Mouse (Mus musculus) mouse trophoblast stem cell (cell line): ENCODE results near the gene St3gal3.

ENCODE experiments used
- in situ Hi-C, 2 experiments: fragments of 300-500 bp; cut with MseI, MboI; formaldehyde crosslinking; loops; 2 replicates in 1 of 2; 3 replicates in 1 of 2; pipeline ENCODE4 v1.15.1; 2025

The St3gal3 gene

GRCm38 (mm10) chr4:118090449-118090848 is 44.3 kb downstream of the St3gal3 start:
- in situ Hi-C loops = no loop called here

GRCm38 (mm10) chr4:118089939-118090338 is 44.8 kb downstream of the St3gal3 start:
- in situ Hi-C loops = loop anchor here (5.0 to 10.0 kb wide), 3 partner anchors 163 to 255 kb away; partner anchors contain the start of genes Artn (in 2 of the 2) and Slc6a9 (in 1 of the 2)

DNA sequence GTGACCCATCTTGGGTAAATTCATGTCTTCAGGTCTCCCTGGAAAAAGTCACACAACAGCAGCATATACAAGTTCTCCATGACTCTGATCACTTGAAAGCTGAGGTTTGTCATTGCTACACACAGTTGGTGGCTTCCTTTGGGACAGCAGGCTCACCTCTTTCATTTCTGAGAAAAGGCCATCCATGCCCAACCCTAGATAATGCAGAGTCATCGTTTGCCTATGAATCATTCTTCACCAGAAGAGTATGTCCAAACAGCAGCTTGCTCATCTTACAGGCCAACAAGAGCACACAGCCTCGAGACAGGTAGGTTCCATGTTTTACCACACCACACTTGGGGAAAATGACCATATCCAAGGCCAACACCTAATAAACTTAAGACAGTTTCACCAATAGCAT is 45.9 kb downstream of the St3gal3 start:
- in situ Hi-C loops = loop anchor here (5.0 to 10.0 kb wide), 3 partner anchors 161 to 254 kb away; partner anchors contain the start of genes Artn (in 2 of the 2) and Slc6a9 (in 1 of the 2)

- in situ Hi-C loops = loop anchor here (5.0 to 10.0 kb wide), 3 partner anchors 158 to 250 kb away; partner anchors contain the start of genes Artn (in 2 of the 2) and Slc6a9 (in 1 of the 2)
Observed at GRCm38 (mm10) chr4:118085025-118085424, 49.7 kb downstream of the St3gal3 start.

DNA sequence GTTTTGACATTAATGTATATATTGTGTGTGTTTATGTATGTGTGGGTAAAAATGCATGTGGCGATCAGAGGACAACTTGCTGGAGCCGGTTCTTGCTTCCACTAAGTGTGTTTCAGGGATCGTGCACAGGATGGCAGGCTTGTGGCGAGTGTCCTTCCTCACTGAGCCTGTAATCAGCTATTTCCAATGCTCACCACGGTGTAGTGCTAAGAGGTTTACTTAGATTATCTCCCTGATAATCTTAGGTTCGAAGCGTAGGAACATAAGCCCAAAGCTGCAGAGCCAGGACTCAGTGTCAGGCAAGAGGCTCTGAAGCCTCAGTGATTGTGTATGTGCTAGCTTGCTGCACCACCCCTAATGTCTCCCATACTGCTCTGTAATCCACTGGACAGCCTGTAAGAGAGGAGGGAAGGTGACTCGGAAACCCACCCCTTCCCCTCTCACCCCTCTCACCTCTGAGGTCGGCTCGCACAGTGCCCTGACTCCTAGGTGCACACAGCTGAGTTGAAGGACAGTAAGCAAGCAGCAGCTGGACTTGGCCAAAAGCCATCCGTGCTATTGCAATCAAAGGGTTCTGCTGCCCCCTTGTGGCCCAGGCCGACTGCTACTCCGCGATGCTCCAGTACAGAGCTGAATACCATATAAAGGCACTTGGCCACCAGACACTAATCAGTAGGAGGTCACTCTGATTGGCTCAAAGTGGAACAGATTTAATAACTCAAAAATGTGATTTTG is 51.3 kb downstream of the St3gal3 start:
- in situ Hi-C loops = loop anchor here (10.0 kb wide), 2 partner anchors 159 to 249 kb away; partner anchors contain the start of genes Artn (in 1 of the 2) and Slc6a9 (in 1 of the 2)

GRCm38 (mm10) chr4:118081608-118082331 is 52.9 kb downstream of the St3gal3 start:
- in situ Hi-C loops = loop anchor here (10.0 kb wide), 2 partner anchors 157 to 247 kb away; partner anchors contain the start of genes Artn (in 1 of the 2) and Slc6a9 (in 1 of the 2)

DNA sequence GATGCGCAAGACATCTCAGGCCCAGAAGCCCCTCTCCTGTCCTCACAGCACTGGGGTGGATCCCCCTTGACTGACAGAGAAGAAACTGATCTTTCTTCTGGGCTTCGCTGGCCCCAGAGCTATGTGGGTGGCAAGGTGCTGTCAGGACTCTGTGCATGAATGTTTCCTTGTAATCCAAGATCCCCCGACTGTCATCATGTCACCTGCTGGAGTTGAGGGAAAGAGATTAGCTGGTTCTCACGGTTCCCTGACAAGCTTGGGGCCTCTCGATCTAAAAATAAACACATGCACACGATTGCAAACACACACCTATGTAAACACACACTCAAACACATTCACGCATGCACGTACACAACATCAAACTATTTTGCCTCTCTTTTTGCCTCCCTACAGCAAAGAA is 54.2 kb downstream of the St3gal3 start:
- in situ Hi-C loops = loop anchor here (10.0 kb wide), 2 partner anchors 156 to 246 kb away; partner anchors contain the start of genes Artn (in 1 of the 2) and Slc6a9 (in 1 of the 2)

DNA sequence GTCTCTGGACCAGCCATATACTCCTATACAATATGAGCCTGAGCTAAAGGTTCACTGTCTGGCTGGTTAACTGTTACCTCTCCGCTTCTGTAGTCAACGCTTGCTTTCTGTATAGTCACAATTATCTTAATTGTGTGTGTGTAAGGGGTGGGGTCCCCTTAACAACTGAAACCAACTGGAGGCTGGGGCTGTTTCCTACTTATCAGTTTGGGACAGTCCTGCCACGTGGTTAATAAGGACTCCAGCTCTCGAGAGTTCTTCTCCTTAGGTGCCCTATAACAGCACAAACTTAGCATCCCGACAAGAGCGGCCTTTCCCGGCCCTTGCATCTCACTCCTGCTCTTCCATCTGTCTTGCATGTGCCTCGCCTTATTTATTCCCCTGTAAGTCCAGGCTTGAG is 55.5 kb downstream of the St3gal3 start:
- in situ Hi-C loops = loop anchor here in 1 of 2 experiments (10.0 kb wide), 1 partner anchor 254 kb away; no protein-coding TSS in a partner anchor

GRCm38 (mm10) chr4:118078576-118078975 is 56.1 kb downstream of the St3gal3 start:
- in situ Hi-C loops = loop anchor here in 1 of 2 experiments (10.0 kb wide), 1 partner anchor 254 kb away; no protein-coding TSS in a partner anchor

DNA sequence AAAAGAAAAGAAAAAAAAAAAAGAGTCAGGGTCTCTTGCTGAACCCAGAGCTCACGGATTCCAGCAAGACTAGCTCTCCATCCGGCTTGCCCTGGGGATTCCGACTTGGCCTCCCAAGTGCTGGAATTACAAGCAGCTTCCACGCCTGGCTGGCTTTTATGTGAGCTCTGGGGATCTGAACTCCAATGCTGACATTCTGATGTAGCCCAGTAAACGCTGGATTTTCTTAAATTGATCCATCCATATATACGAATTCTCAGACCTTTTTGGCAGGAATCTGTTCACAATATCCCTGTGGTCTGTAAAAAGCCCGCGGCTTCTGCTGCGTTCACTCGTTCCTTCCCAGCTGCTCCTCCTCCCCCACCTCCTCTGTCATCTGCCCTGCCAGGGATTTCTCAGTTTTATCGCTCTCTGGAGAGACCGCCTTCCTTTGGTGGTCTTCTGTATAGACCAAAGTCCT is 57.4 kb downstream of the St3gal3 start:
- in situ Hi-C loops = loop anchor here in 1 of 2 experiments (10.0 kb wide), 1 partner anchor 253 kb away; no protein-coding TSS in a partner anchor

DNA sequence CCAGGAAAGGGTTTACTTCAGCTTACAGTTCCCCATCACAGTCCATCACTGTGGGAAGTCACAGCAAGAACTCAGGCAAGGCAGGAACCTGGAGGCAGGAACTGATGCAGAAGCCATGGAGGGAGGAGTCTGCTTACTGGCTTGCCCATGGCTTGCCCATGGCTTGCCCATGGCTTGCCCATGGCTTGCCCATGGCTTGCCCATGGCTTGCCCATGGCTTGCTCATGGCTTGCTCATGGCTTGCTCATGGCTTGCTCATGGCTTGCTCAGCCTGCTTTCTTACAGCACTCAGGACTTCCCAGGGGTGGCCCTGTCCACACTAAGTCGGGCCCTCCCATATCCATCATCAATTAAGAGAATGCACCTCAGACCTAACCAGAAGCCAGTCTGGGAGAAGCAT is 58.1 kb downstream of the St3gal3 start:
- in situ Hi-C loops = loop anchor here in 1 of 2 experiments (10.0 kb wide), 1 partner anchor 252 kb away; no protein-coding TSS in a partner anchor

GRCm38 (mm10) chr4:118075343-118075742 is 59.4 kb downstream of the St3gal3 start:
- in situ Hi-C loops = loop anchor here in 1 of 2 experiments (10.0 kb wide), 1 partner anchor 251 kb away; no protein-coding TSS in a partner anchor

DNA sequence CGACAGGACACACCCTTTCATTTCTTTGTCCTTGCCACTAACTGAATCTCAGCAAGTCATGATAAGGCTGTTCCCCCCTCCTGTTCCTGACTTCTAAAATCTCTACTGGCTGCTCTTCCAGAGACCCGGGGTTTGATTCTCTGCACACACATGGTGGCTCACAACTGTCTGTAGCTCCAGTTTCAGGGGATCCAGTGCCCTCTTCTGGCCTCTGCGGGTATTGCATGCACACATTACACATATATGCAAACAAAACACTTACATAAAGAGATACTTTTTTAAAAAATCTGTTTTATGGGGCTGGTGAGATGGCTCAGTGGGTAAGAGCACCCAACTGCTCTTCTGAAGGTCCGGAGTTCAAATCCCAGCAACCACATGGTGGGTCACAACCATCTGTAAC is 60.5 kb downstream of the St3gal3 start:
- in situ Hi-C loops = loop anchor here in 1 of 2 experiments (10.0 kb wide), 1 partner anchor 249 kb away; no protein-coding TSS in a partner anchor

DNA sequence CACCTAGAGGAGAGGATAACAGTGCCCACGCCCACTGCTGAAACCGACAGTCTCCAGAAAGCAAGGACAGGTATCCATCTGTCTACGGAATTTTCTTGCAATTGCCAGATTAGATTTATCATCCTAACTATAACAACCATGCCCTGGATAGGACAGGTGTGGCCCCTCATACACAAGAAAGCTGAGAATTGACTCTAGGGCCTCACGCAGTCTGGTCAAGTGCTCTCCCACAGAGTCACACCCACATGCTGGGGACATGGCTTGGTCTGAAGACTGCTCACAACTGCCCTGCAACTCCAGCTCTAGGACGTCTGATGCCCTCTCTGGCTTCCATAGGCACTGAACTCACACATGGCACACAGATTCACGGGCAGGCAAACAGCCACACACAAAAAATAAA is 61.6 kb downstream of the St3gal3 start:
- in situ Hi-C loops = loop anchor here in 1 of 2 experiments (10.0 kb wide), 1 partner anchor 248 kb away; no protein-coding TSS in a partner anchor

GRCm38 (mm10) chr4:118071891-118072290 is 62.8 kb downstream of the St3gal3 start:
- in situ Hi-C loops = loop anchor here in 1 of 2 experiments (10.0 kb wide), 1 partner anchor 247 kb away; no protein-coding TSS in a partner anchor

DNA sequence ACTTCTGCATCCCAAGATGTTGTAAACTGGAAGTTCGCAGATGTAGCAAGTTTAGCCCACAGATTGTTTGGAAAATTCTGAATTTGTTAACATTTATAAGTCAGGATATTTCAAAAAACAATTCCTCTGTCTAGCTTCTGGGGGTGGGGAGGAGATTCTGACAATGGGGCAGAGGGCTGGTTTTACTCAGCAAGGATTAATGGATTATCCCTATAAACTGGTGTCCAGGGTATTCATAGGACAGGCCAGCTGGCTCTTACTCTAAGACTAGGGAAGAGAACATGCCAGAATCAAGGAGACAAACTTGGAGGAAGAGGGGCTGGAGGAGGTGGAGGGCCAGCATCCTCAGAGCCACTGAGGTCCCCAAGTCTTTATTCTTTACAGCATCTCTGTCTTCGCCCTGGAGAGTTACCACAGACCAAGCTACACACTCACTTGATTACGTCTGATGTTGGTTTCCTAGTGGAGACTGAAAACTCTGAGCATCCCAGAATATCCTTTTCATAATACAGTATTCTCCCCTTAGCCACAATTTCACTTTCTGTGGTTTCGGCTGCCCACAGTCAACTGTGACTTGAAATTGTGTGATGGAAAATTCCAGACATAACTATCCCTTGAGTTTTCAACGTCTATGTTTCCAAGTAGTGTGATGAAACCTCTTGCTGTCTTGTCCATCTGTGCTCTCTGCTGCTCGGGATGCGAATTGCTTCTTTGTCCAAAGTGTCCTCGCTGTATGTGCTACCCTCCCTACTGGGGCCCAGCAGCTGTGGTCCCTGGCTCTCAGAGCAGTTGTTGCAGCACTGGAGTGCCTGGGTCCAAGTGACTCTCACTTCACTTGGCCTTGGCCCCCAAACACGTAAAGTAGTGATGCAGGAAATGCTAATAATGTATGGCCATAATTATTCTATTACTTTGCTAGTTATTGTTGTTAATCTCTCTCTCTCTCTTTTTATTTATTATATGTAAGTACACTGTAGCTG is 64.2 kb downstream of the St3gal3 start:
- in situ Hi-C loops = loop anchor here in 1 of 2 experiments (10.0 kb wide), 1 partner anchor 246 kb away; no protein-coding TSS in a partner anchor

DNA sequence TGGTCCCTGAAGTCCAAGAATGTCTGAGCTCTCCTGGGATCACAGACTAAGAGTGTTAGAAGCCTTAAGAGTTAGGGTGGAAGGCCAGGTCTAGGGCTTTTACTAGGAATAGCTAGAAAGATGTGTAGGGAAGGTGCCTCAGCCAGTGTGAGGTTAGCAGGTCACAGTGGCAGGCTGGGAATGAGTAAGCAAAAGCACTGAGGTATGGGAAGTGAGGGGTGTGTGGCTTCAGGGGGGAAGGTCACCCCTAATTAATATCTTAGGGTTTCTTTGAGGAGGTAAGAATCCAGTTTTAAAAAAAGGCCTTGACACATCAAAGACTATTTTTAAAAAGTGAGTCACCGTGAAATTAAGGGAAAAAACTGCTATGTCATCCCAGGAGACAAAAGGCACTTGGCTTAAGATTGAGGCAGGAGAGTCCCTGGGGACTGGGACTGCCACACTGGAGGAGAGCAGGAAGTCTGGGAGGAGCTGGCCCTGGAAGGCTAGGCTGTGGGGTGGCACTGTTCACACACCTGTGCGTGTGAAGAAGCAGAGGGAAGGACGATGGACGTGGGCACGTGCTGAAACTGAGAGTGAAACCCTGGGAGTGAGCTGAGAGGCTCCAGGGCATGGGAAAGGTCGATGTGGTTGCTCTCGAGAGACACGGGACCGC is 72.8 kb downstream of the St3gal3 start:
- in situ Hi-C loops = no loop called here

DNA sequence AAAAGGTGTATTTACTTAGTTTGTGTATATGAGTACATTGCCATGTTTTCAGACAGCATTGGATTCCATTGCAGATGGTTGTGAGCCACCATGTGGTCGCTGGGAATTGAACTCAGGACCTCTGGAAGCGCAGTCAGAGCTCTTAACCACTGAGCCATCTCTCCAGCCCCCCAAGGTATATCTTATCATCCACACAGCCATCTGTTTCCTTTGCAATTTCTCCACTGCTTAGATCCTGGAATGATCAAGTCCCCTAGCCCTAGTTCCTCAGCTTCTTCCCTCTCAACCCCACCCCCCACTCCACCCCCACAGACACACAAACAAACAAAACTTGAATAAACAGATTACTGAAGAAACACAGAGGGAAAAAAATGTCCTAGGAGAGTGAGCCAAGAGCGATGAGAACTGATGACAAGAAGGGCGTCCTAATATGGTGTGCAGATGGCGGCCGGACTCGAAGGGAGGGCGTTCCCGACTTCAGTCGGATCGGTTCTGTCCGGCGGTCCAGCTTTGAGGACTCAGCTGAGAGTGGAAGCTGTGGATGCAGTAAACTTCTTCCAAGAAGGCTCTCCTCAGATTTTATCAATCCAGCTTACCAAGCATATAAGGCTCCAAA is 73.7 kb downstream of the St3gal3 start:
- in situ Hi-C loops = no loop called here
